Mouse (Mus musculus): Measurements from ENCODE around the gene Zfp983. TPM values are rescaled to one million over a fixed set of nuclear protein-coding genes. Genes with fewer than 3 reads are reported as not detected.

The Zfp983 gene
- polyA plus RNA-seq (2015; fragmentation: Illumina TruSeq; extraction: RNeasy Lipid Tissue Mini Kit (QIAGEN cat#74804); ENCODE audit: insufficient read depth, low replicate concordance), result 20.8 TPM

DNA sequence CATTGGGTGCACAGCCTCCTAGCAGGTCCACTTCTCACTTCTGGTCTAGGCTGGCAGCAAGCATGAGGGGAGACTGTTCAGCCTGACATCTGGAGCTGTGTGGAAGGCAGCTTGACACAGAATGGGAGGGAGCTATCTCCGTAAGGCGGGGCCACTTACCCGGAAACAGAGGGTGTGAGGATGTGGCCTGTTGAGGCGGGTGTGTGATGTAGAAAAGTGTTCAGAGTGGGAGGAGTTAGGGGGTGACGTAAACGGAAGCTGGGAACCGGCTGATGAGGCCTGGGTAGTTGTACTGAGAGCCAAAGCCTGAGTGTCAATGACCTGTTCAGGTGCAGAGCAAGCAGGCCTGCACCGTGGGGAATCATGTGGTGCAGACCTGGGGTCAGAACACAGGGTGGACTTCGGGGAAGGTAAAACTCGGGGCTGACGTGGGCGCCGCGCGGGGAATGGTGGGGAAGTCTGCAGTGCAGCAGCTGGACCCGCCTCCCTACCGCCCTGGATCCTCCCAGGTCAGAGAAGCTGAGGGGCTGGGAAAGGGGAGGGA lies at the start of gene Zfp983:
TSS of gene Zfp983 (plus strand) at position 261 of the 544 bp plus-strand sequence.

DNA sequence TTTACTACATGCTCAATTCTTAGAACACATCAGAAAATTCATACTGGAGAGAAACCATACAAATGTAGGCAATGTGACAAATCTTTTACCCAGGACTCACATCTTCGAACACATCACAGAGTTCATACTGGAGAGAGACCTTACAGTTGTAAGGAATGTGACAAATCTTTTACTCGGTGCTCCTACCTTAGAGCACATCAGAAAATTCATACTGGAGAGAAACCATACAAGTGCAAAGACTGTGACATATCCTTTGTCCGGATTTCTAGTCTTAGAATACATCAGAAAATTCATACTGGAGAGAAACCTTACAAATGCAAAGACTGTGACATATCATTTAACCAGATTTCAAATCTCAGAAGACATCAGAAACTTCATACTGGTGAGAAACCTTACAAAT lies 41.1 kb downstream of the Zfp983 start, which contains the start of gene Gm10226:
TSS of gene Gm10226 (plus strand) at position 301 of the 400 bp plus-strand sequence.

DNA sequence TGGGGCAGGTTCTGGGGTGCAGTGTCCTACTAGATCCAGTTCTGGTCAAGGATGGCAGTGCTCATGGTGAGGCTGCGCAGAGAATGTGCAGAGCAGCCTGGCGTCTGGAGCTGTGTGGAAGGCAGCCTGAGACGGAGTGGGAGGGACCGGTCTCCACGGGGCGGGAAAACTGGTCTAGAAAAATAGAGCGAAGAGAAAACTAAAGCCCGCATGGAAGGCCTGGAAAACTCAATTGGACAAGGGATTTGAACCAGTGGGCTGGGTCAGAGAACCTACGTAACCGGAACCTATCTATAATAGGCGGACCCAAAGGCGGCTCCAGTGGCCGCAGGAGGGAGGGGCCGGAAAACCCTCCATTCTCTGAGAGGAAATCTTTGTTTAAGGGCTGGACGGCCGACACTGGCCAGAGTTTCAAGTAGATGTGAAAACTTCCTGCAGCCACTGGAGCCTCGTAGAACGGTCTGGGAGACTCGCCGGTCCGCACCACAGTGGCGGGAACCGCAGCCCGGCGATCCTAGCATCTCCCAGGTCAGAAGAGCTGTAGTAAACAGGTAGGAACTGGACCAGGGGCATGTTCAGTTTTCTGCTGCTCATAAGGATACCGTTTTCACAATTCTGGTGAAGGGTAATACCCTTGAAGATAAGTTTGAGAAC lies 57.0 kb downstream of the Zfp983 start, which contains the start of gene Zfp760:
TSS of gene Zfp760 (plus strand) at position 399 of the 654 bp plus-strand sequence.

Other genes starting within 250 kb of the Zfp983 start
- gene Zfp54, start 227.4 kb upstream of the Zfp983 start, polyA plus RNA-seq (2015; fragmentation: Illumina TruSeq; extraction: RNeasy Lipid Tissue Mini Kit (QIAGEN cat#74804); ENCODE audit: insufficient read depth, low replicate concordance), result 13.0 TPM
- 27.8 TPM for gene Zfp51, start 200.2 kb upstream of the Zfp983 start, polyA plus RNA-seq (2015; fragmentation: Illumina TruSeq; extraction: RNeasy Lipid Tissue Mini Kit (QIAGEN cat#74804); ENCODE audit: insufficient read depth, low replicate concordance)
- gene Zfp53, start 161.6 kb upstream of the Zfp983 start, polyA plus RNA-seq (2015; fragmentation: Illumina TruSeq; extraction: RNeasy Lipid Tissue Mini Kit (QIAGEN cat#74804); ENCODE audit: insufficient read depth, low replicate concordance), result 43.2 TPM
- gene Zfp52, start 115.1 kb upstream of the Zfp983 start, polyA plus RNA-seq (2015; fragmentation: Illumina TruSeq; extraction: RNeasy Lipid Tissue Mini Kit (QIAGEN cat#74804); ENCODE audit: insufficient read depth, low replicate concordance), result 27.4 TPM
- 12.2 TPM for gene Zfp948, start 83.6 kb upstream of the Zfp983 start, polyA plus RNA-seq (2015; fragmentation: Illumina TruSeq; extraction: RNeasy Lipid Tissue Mini Kit (QIAGEN cat#74804); ENCODE audit: insufficient read depth, low replicate concordance)
- 12.1 TPM for gene Gm10226, start 41.2 kb downstream of the Zfp983 start, polyA plus RNA-seq (2015; fragmentation: Illumina TruSeq; extraction: RNeasy Lipid Tissue Mini Kit (QIAGEN cat#74804); ENCODE audit: insufficient read depth, low replicate concordance)
- gene Zfp760, start 57.1 kb downstream of the Zfp983 start, polyA plus RNA-seq (2015; fragmentation: Illumina TruSeq; extraction: RNeasy Lipid Tissue Mini Kit (QIAGEN cat#74804); ENCODE audit: insufficient read depth, low replicate concordance), result 20.2 TPM
- 4.5 TPM for gene Zfp229, start 80.2 kb downstream of the Zfp983 start, polyA plus RNA-seq (2015; fragmentation: Illumina TruSeq; extraction: RNeasy Lipid Tissue Mini Kit (QIAGEN cat#74804); ENCODE audit: insufficient read depth, low replicate concordance)
- gene Zfp820, start 195.1 kb downstream of the Zfp983 start, polyA plus RNA-seq (2015; fragmentation: Illumina TruSeq; extraction: RNeasy Lipid Tissue Mini Kit (QIAGEN cat#74804); ENCODE audit: insufficient read depth, low replicate concordance), result 1.5 TPM